Mouse (Mus musculus): ENCODE results near the gene Gm11985. TPM values are rescaled to one million over a fixed set of nuclear protein-coding genes. Genes with fewer than 3 reads are reported as not detected.
A peak's percentile ranks its signal among the peaks of the same experiment; 100 is the strongest.

Gm11985 gene
- polyA plus RNA-seq (2014; fragmentation: Nextera tagmentation; extraction: Ambion mirVana) = not detected in 2 replicates

DNA sequence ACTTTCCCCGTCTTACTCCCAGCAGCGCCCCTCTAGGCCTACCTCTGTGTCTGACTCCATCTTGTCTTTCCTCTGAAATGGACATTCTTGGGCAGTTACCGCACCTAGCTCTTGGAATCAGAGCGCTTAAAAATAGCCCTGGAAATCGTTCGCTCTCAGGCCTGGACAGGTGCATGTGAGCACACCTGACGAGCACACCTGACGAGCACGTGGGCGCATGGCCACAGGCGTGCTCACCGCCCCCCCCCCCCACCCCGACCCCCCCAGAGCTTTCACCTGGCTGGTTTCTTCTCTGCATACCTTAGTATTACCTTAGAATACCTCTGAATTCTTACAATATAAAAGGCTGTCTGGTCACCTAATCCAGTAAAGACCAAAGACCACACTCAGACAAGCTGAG, at the start of gene Gm11985:
Gene Gm11985, minus strand, starts transcription at position 101 of the 400 bp plus-strand sequence.
- 89% methylated on average over 13 of the region's 13 CpGs for WGBS
- Histone ChIP-seq H3K4me3 (replicated peaks; ENCODE audit: low read depth, low read length) (no peak within 1 kb of the TSS), H3K9ac (replicated peaks; ENCODE audit: low read length) (no peak within 1 kb of the TSS), H3K36me3 (ENCODE audit: control insufficient read depth, insufficient read depth, low read length) (no peaks in the 10 kb centered on the region), H3K27ac (replicated peaks; ENCODE audit: low read depth, low read length) (no peak within 1 kb of the TSS), H3K9me3 (ENCODE audit: control insufficient read depth, low read length) (no peaks in the 10 kb centered on the region), H3K4me2 (ENCODE audit: low read length) (no peak within 1 kb of the TSS), H3K27me3 (ENCODE audit: control insufficient read depth, insufficient read depth, low read length) (no peaks in the 10 kb centered on the region), H3K4me1 (ENCODE audit: control insufficient read depth, insufficient read depth, low read length) (no peaks in the 10 kb centered on the region)
- no peak for ATAC-seq (ENCODE audit: low FRiP score, low TSS enrichment)
- no peak for DNase-seq

DNA sequence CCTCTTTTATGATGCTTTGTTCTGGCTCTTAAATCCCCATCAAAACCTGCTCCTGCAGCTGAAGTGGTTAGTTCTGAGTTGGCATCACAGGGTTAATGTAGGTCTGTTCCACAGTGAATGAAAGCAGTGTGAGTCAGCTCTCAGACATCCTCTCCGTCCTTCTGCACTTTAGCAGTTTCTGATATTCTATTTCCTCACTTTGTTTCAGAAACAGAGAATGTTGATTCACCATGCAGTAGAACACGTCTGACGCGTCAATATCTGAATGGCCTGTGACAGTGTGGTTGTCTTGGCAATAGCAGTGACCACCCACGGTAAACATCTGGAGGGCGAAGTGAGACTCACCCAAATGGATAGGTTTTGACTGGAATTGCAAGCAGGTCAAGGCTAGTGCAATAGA, 49.3 kb upstream of the Gm11985 start:
- DNase-seq = no peak
- no peak for ATAC-seq (ENCODE audit: low FRiP score, low TSS enrichment)
- no peaks in the 10 kb centered on the region for H3K9me3 ChIP-seq (ENCODE audit: control insufficient read depth, low read length)
- no peak overlapping the region for H3K4me3 ChIP-seq (replicated peaks; ENCODE audit: low read depth, low read length)
- H3K27ac ChIP-seq (replicated peaks; ENCODE audit: low read depth, low read length) = no peak overlapping the region
- no peak overlapping the region for H3K9ac ChIP-seq (replicated peaks; ENCODE audit: low read length)
- WGBS = 78% methylated on average over 6 of the region's 6 CpGs
- H3K4me1 ChIP-seq (ENCODE audit: control insufficient read depth, insufficient read depth, low read length) = no peaks in the 10 kb centered on the region
- no peaks in the 10 kb centered on the region for H3K27me3 ChIP-seq (ENCODE audit: control insufficient read depth, insufficient read depth, low read length)
- H3K4me2 ChIP-seq (ENCODE audit: low read length) = no peak overlapping the region
- no peaks in the 10 kb centered on the region for H3K36me3 ChIP-seq (ENCODE audit: control insufficient read depth, insufficient read depth, low read length)

DNA sequence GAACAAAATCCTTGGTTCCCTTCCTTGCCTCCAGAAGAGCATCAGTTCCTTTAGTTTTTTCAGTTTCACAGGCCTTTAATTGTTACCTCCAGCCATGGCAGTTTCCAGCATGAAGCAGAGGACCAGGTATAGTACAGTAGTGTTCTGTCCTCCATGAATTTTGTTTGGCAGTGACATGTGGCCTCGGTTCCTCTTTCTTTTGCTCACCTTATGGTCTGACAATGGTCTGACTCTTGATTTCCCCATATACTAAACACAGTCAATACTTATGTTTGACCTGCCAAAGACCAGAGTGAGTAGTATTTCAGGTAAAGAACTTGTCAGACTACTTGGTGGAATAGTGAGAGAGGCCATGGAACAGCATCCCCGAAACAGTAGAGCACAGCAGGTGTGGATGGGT, 48.4 kb upstream of the Gm11985 start:
- H3K27me3 ChIP-seq (ENCODE audit: control insufficient read depth, insufficient read depth, low read length) = no peaks in the 10 kb centered on the region
- DNase-seq = no peak
- no peaks in the 10 kb centered on the region for H3K4me1 ChIP-seq (ENCODE audit: control insufficient read depth, insufficient read depth, low read length)
- H3K9me3 ChIP-seq (ENCODE audit: control insufficient read depth, low read length) = no peaks in the 10 kb centered on the region
- no peak overlapping the region for H3K4me3 ChIP-seq (replicated peaks; ENCODE audit: low read depth, low read length)
- no peak overlapping the region for H3K4me2 ChIP-seq (ENCODE audit: low read length)
- no peak overlapping the region for H3K9ac ChIP-seq (replicated peaks; ENCODE audit: low read length)
- ATAC-seq (ENCODE audit: low FRiP score, low TSS enrichment) = no peak
- WGBS = 91% methylated on average over 2 of the region's 2 CpGs
- H3K36me3 ChIP-seq (ENCODE audit: control insufficient read depth, insufficient read depth, low read length) = no peaks in the 10 kb centered on the region
- no peak overlapping the region for H3K27ac ChIP-seq (replicated peaks; ENCODE audit: low read depth, low read length)

DNA sequence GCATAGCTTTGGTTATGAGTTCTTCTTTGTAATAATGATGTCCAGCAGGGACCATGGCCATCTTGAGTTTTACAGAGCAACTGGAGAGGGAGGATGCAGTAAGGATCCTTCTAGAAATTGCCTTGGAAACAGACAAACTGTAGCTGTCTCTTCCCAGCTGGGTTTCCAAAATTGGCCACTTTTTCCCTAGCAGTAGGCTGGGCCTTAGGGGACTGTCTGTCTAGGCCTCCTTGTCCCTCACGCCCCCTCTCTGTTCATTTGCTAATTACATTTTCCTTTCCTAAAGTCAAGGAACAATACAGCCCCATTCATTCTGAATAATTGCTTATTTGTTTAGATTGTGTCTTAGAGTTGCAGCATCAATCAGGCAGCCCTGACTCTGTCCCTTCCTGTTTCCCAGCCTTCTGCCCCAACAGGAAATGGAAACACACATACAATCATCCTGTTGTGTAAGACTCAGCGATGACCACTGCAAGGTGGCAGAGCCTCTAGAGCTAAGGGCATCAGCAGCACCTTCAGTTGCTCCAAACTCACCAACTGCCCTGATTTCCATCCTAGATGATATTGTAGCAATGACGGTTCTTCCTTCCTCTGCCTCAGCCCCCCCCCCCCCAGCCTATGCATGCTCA, 46.7 kb upstream of the Gm11985 start:
- Histone ChIP-seq H3K36me3 (ENCODE audit: control insufficient read depth, insufficient read depth, low read length) (no peaks in the 10 kb centered on the region), H3K4me3 (replicated peaks; ENCODE audit: low read depth, low read length) (no peak overlapping the region), H3K27me3 (ENCODE audit: control insufficient read depth, insufficient read depth, low read length) (no peaks in the 10 kb centered on the region), H3K4me1 (ENCODE audit: control insufficient read depth, insufficient read depth, low read length) (no peaks in the 10 kb centered on the region), H3K27ac (replicated peaks; ENCODE audit: low read depth, low read length) (no peak overlapping the region), H3K9me3 (ENCODE audit: control insufficient read depth, low read length) (no peaks in the 10 kb centered on the region), H3K9ac (replicated peaks; ENCODE audit: low read length) (no peak overlapping the region), H3K4me2 (ENCODE audit: low read length) (no peak overlapping the region)
- WGBS = 70% methylated on average over 3 of the region's 3 CpGs
- DNase-seq (no peak), ATAC-seq (ENCODE audit: low FRiP score, low TSS enrichment) (no peak)

DNA sequence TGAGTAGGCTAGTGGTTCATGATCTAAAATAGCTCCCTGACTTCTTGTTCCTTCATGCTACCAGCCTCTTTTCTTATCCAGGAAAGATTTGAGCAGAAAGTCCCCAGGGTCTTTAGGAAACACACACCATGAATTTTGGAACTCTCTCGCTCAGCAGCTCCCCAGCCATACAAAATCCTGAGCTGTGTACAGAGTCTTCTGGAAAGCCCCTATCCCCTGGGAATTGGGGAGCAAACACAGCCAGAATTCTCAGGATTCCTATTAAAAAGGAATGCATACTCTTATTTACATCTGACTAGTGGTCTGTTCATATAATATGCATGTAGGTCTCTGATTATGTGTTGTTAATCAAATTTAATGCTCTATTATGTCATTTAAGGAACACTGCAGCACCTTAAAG, 46.1 kb upstream of the Gm11985 start:
- 76% methylated on average over 1 of the region's 1 CpGs for WGBS
- ATAC-seq (ENCODE audit: low FRiP score, low TSS enrichment) (no peak), DNase-seq (peak; percentile 20)
- H3K4me2 ChIP-seq (ENCODE audit: low read length) = no peak overlapping the region
- H3K27me3 ChIP-seq (ENCODE audit: control insufficient read depth, insufficient read depth, low read length) = no peaks in the 10 kb centered on the region
- H3K4me3 ChIP-seq (replicated peaks; ENCODE audit: low read depth, low read length) = no peak overlapping the region
- no peak overlapping the region for H3K9ac ChIP-seq (replicated peaks; ENCODE audit: low read length)
- H3K4me1 ChIP-seq (ENCODE audit: control insufficient read depth, insufficient read depth, low read length) = no peaks in the 10 kb centered on the region
- H3K36me3 ChIP-seq (ENCODE audit: control insufficient read depth, insufficient read depth, low read length) = no peaks in the 10 kb centered on the region
- no peaks in the 10 kb centered on the region for H3K9me3 ChIP-seq (ENCODE audit: control insufficient read depth, low read length)
- H3K27ac ChIP-seq (replicated peaks; ENCODE audit: low read depth, low read length) = no peak overlapping the region

DNA sequence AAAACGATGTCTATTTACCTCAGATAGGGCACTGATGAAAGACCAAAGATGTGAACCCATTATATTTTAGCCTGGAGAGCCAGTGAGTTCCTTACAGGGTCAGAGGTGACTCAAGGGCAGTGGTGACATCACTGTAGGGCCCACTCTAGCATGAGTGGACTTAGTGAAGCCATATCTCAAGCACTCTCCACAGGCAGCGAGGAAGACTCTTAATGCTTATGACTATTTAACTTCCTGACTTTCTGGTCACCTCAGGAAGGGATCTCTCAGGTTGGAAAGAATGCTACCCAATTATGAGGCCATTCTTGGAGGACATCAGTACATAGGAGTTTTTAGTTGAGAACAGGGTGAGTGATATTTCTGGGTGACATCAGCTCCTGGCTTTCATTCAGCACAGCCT, 45.0 kb upstream of the Gm11985 start:
- no peaks in the 10 kb centered on the region for H3K36me3 ChIP-seq (ENCODE audit: control insufficient read depth, insufficient read depth, low read length)
- H3K4me2 ChIP-seq (ENCODE audit: low read length) = no peak overlapping the region
- no peak overlapping the region for H3K27ac ChIP-seq (replicated peaks; ENCODE audit: low read depth, low read length)
- no peaks in the 10 kb centered on the region for H3K27me3 ChIP-seq (ENCODE audit: control insufficient read depth, insufficient read depth, low read length)
- no peaks in the 10 kb centered on the region for H3K4me1 ChIP-seq (ENCODE audit: control insufficient read depth, insufficient read depth, low read length)
- H3K4me3 ChIP-seq (replicated peaks; ENCODE audit: low read depth, low read length) = no peak overlapping the region
- no peak overlapping the region for H3K9ac ChIP-seq (replicated peaks; ENCODE audit: low read length)
- 90% methylated on average over 2 of the region's 2 CpGs for WGBS
- no peak for DNase-seq
- H3K9me3 ChIP-seq (ENCODE audit: control insufficient read depth, low read length) = no peaks in the 10 kb centered on the region
- no peak for ATAC-seq (ENCODE audit: low FRiP score, low TSS enrichment)

DNA sequence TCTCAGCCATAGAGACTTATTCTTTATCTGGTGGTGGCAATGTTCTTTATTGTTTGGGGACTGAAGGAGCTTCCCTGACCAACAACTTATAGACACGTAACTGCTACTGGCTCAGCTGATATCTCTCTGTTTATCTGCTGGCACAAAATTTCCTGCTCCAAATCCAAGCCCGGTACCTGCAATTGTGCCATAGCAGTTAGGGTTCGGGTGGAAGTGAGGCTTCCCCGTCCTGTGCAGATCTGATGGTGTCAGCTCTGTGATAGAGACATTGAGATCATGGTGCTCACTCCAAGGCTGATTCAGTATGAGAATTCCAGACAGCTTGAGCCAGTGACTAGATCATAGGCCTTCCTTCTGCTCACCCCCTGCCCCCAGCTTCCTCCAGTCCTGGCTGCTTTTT, 43.6 kb upstream of the Gm11985 start:
- no peak overlapping the region for H3K4me3 ChIP-seq (replicated peaks; ENCODE audit: low read depth, low read length)
- H3K27me3 ChIP-seq (ENCODE audit: control insufficient read depth, insufficient read depth, low read length) = no peaks in the 10 kb centered on the region
- 90% methylated on average over 4 of the region's 4 CpGs for WGBS
- H3K36me3 ChIP-seq (ENCODE audit: control insufficient read depth, insufficient read depth, low read length) = no peaks in the 10 kb centered on the region
- DNase-seq (no peak), ATAC-seq (ENCODE audit: low FRiP score, low TSS enrichment) (no peak)
- H3K4me2 ChIP-seq (ENCODE audit: low read length) = no peak overlapping the region
- H3K27ac ChIP-seq (replicated peaks; ENCODE audit: low read depth, low read length) = no peak overlapping the region
- H3K4me1 ChIP-seq (ENCODE audit: control insufficient read depth, insufficient read depth, low read length) = no peaks in the 10 kb centered on the region
- no peaks in the 10 kb centered on the region for H3K9me3 ChIP-seq (ENCODE audit: control insufficient read depth, low read length)
- H3K9ac ChIP-seq (replicated peaks; ENCODE audit: low read length) = no peak overlapping the region

DNA sequence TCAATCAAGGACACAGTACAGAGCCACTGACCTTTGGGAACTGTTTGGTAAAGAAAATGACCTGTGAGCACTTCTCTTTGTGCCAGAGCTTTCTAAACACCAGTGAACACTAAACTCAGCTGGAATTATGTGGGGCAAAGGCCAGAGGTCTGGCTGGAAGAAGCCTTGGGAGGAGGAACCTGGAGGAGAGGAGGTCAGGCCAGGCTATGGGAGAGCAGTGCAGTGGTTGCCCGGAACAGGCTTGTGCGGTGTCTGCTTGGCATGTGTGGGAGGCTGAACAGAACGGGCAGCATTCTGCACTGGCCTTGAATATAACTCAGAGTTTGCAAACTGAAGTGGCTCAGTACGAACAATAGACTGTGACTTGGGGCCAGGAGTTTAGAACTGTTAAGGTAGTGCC, 41.6 kb upstream of the Gm11985 start:
- no peak for DNase-seq
- no peak overlapping the region for H3K4me3 ChIP-seq (replicated peaks; ENCODE audit: low read depth, low read length)
- no peaks in the 10 kb centered on the region for H3K9me3 ChIP-seq (ENCODE audit: control insufficient read depth, low read length)
- H3K36me3 ChIP-seq (ENCODE audit: control insufficient read depth, insufficient read depth, low read length) = no peaks in the 10 kb centered on the region
- no peaks in the 10 kb centered on the region for H3K27me3 ChIP-seq (ENCODE audit: control insufficient read depth, insufficient read depth, low read length)
- 88% methylated on average over 4 of the region's 4 CpGs for WGBS
- H3K9ac ChIP-seq (replicated peaks; ENCODE audit: low read length) = no peak overlapping the region
- no peaks in the 10 kb centered on the region for H3K4me1 ChIP-seq (ENCODE audit: control insufficient read depth, insufficient read depth, low read length)
- no peak for ATAC-seq (ENCODE audit: low FRiP score, low TSS enrichment)
- no peak overlapping the region for H3K4me2 ChIP-seq (ENCODE audit: low read length)
- H3K27ac ChIP-seq (replicated peaks; ENCODE audit: low read depth, low read length) = no peak overlapping the region

DNA sequence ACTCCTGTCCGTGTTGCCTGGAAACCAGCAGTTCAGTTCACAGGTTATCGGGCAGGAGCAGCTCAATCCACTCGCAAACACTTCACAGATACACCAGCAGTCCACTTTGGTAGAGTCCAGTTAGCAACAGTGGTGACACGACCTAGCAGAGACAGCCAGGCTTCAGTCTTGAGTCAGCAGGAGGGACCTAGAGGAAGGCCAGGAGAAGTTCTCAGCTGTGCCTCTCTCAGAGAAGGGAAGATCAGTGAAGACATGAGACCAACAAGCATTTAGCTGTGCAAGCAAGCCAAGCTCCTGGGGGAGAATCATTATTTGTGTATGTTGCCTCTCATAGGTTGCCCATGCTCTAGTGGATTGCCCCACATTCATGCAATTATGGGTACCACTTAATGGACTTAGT, 39.7 kb upstream of the Gm11985 start:
- Histone ChIP-seq H3K27ac (replicated peaks; ENCODE audit: low read depth, low read length) (no peak overlapping the region), H3K4me3 (replicated peaks; ENCODE audit: low read depth, low read length) (no peak overlapping the region), H3K9me3 (ENCODE audit: control insufficient read depth, low read length) (no peaks in the 10 kb centered on the region), H3K36me3 (ENCODE audit: control insufficient read depth, insufficient read depth, low read length) (no peaks in the 10 kb centered on the region), H3K4me2 (ENCODE audit: low read length) (no peak overlapping the region), H3K27me3 (ENCODE audit: control insufficient read depth, insufficient read depth, low read length) (no peaks in the 10 kb centered on the region), H3K9ac (replicated peaks; ENCODE audit: low read length) (no peak overlapping the region), H3K4me1 (ENCODE audit: control insufficient read depth, insufficient read depth, low read length) (no peaks in the 10 kb centered on the region)
- DNase-seq (no peak), ATAC-seq (ENCODE audit: low FRiP score, low TSS enrichment) (no peak)
- 83% methylated on average over 4 of the region's 4 CpGs for WGBS

Data from midbrain, embryonic 14.5 days (tissue).